Mouse (Mus musculus): ENCODE results near the gene Ppm1j. TPM values are rescaled to one million over a fixed set of nuclear protein-coding genes. Genes with fewer than 3 reads are reported as not detected.
A peak's percentile ranks its signal among the peaks of the same experiment; 100 is the strongest.

Gene Ppm1j
- polyA plus RNA-seq, 1 experiment from 2014 or later: 4.6 TPM

DNA sequence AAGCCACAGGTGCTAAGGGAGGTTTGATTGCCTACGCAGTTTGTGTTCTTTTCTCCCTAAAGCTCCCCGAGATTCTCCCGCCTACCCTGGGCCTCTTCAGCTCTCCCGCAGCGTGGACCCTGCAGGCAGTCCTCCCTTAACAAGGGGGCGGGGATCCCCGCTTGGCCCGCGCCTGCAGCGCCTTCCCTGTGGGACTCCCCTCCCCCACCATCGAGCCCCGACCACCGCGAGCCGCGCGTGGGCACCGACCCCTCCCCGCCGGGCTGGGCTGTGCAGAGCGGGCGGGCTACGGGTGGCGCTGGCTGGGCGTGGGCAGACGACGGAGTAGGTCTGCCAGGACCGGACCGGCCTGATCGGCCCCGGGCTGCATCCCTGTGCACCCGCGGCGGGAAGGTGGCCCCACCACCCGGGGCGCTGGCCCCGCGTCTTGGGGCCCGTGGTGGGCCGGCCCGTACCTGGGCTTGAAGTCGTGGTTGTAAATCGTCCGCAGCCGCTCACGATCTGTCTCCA lies 36.7 kb downstream of the Ppm1j start:
- Histone ChIP-seq H3K9me3 (no peaks in the 10 kb centered on the region), H3K4me3 (peak overlapping the region; percentile 75), H3K4me1 (peaks cover 19% of the 10 kb centered on the region), H3K4me2 (peak overlapping the region; percentile 70), H3K27ac (peak overlapping the region; percentile 97), H3K36me3 (peaks cover 10% of the 10 kb centered on the region; the same call in 1 of the 2 replicates), H3K27me3 (no peaks in the 10 kb centered on the region), H3K9ac (peak overlapping the region; percentile 93)
- ATAC-seq (ENCODE audit: insufficient number of reproducible peaks, low FRiP score, low TSS enrichment, low read depth): peak; percentile 74
- WGBS: under 1% methylated on average over 46 of the region's 46 CpGs

DNA sequence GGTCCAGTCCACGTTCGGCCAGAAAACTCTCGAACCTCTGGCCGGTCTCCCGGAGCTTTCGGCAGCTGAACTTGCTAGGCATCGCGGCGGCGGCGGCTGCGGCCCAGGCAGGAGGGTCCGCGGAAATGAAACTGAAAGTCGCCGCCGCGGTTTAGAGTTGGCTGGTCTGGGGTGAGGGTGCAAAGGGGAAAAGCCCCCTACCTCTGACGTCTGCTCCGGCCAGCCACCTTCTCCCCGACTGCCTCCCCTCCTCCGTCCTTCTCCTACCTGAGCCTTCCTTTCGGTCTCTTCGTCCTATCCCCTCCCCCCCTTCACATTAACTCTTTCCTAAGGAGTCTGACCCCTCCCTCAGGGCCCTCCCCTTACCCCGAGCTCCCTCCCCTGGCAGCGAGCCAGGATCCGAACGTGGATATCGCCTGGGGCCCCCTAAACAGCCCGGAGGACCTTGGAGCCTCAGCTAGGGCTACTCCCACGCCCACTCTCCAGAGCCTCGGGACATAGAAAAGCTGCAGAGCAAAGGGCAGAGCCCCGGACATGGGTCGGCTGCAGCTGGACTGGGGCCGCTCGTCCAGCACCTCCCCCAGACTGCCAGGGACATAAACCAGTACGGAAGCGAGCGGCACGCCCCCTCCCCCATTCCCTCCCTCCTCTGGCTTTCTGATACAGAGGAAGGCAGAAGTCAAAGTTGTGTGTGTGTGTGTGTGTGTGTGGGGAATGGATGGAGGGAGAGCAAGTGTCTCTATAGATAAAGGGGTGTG lies 37.3 kb downstream of the Ppm1j start, which contains the start of gene Mov10:
Gene Mov10, minus strand, starts transcription at position 573 of the 758 bp plus-strand sequence.
- peaks cover 11% of the 10 kb centered on the region; the same call in 1 of the 2 replicates for H3K36me3 ChIP-seq
- peak; percentile 73 for ATAC-seq (ENCODE audit: insufficient number of reproducible peaks, low FRiP score, low TSS enrichment, low read depth)
- H3K9ac ChIP-seq: peak within 1 kb of the TSS; percentile 93
- under 1% methylated on average over 36 of the region's 40 CpGs for WGBS
- peaks cover 19% of the 10 kb centered on the region for H3K4me1 ChIP-seq
- peak within 1 kb of the TSS; percentile 97 for H3K27ac ChIP-seq
- peak within 1 kb of the TSS; percentile 75 for H3K4me3 ChIP-seq
- no peaks in the 10 kb centered on the region for H3K9me3 ChIP-seq
- H3K27me3 ChIP-seq: no peaks in the 10 kb centered on the region
- peak within 1 kb of the TSS; percentile 70 for H3K4me2 ChIP-seq

DNA sequence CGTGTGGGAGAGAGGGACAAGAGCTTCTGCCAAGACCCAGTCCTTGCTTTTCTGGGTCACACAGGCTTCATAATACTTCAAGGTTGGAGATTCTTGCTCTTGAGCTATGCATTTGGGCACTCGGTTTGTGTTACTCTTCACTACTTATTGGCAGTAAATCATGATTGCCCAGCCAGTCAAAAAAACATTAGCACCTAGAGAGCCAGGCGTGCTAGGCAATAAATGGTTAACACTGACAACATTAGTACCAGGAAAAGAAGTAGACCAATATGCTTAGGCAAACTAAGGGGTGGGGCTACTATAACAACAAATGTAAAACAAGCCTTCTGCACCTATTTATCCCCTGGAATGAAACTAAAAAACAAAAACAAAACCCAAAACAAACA lies 37.9 kb downstream of the Ppm1j start:
- 1% methylated on average over 3 of the region's 3 CpGs for WGBS
- Histone ChIP-seq H3K9ac (0 out of 2 replicates have a peak overlapping the region, but pooled peaks have one; percentile 93), H3K27ac (peak overlapping the region; percentile 97), H3K4me1 (peaks cover 19% of the 10 kb centered on the region), H3K27me3 (no peaks in the 10 kb centered on the region), H3K4me2 (peak overlapping the region; percentile 70), H3K4me3 (peak overlapping the region; percentile 75), H3K9me3 (no peaks in the 10 kb centered on the region), H3K36me3 (peaks cover 11% of the 10 kb centered on the region; the same call in 1 of the 2 replicates)
- ATAC-seq (ENCODE audit: insufficient number of reproducible peaks, low FRiP score, low TSS enrichment, low read depth): no peak

DNA sequence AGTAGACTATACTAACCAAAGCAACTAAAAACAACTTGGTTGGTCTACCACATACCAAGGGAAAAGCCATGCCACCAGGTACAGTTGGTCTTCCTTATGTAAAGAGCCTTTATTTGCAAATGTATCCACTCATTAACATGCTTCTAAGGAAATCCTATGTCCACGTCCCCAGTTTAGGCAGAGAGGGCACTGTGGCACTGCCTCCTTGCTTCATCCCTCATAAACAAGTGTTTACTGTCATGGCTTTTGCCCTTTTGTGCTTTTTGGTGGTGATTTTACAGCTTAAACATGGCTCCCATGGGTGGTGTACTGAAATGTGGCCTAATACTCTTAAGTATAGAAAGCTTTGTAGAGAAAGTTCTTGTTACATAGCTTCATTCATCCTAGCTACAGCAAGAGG lies 39.6 kb downstream of the Ppm1j start:
- WGBS: 47% methylated on average over 1 of the region's 1 CpGs
- Histone ChIP-seq H3K27me3 (no peaks in the 10 kb centered on the region), H3K4me1 (peaks cover 19% of the 10 kb centered on the region), H3K4me2 (no peak overlapping the region), H3K9me3 (no peaks in the 10 kb centered on the region), H3K36me3 (peaks cover 16% of the 10 kb centered on the region), H3K9ac (no peak overlapping the region), H3K4me3 (no peak overlapping the region), H3K27ac (no peak overlapping the region)
- no peak for ATAC-seq (ENCODE audit: insufficient number of reproducible peaks, low FRiP score, low TSS enrichment, low read depth)

DNA sequence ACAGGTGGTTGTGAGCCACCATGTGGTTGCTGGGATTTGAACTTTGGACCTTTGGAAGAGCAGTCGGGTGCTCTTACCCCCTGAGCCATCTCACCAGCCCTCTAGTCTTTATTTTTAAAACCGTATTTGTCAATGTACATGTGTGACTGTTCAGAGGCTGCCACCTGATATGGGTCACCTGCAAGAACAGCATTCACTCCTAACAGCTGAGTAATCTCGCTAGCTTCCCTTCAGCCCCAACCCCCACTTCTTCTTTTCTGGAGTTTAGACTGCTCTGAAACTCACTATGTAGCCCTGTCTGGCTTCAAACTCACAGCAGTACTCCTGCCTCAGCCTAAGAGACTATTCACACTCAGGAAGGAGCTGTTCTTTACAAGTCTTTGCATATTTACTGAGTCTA lies 41.6 kb downstream of the Ppm1j start:
- ATAC-seq (ENCODE audit: insufficient number of reproducible peaks, low FRiP score, low TSS enrichment, low read depth): no peak
- no peak overlapping the region for H3K4me3 ChIP-seq
- H3K27ac ChIP-seq: no peak overlapping the region
- H3K36me3 ChIP-seq: peaks cover 24% of the 10 kb centered on the region
- no peaks in the 10 kb centered on the region for H3K9me3 ChIP-seq
- H3K27me3 ChIP-seq: no peaks in the 10 kb centered on the region
- H3K4me1 ChIP-seq: peaks cover 6% of the 10 kb centered on the region
- no peak overlapping the region for H3K4me2 ChIP-seq
- H3K9ac ChIP-seq: no peak overlapping the region
- WGBS: 79% methylated on average over 3 of the region's 3 CpGs

Other genes with a start within 250 kb of the Ppm1j start
- gene Slc16a1, start 142.4 kb upstream of the Ppm1j start, polyA plus RNA-seq (2015; fragmentation: Nextera tagmentation; extraction: Ambion mirVana): 43.7 and 45.6 TPM in 2 replicates
- 0.15 and 0.20 TPM in 2 replicates for gene Fam19a3, start 784 bp downstream of the Ppm1j start, polyA plus RNA-seq (2015; fragmentation: Nextera tagmentation; extraction: Ambion mirVana)
- 193 and 202 TPM in 2 replicates for gene Rhoc, start 7.3 kb downstream of the Ppm1j start, polyA plus RNA-seq (2015; fragmentation: Nextera tagmentation; extraction: Ambion mirVana)
- gene Mov10, start 37.5 kb downstream of the Ppm1j start, polyA plus RNA-seq (2015; fragmentation: Nextera tagmentation; extraction: Ambion mirVana): 48.7 and 50.7 TPM in 2 replicates
- gene St7l, start 82.9 kb downstream of the Ppm1j start, polyA plus RNA-seq (2015; fragmentation: Nextera tagmentation; extraction: Ambion mirVana): 40.7 and 45.0 TPM in 2 replicates
- gene Capza1, start 83.4 kb downstream of the Ppm1j start, polyA plus RNA-seq (2015; fragmentation: Nextera tagmentation; extraction: Ambion mirVana): 194 and 201 TPM in 2 replicates
- 1.2 and 1.7 TPM in 2 replicates for gene Wnt2b, start 180.9 kb downstream of the Ppm1j start, polyA plus RNA-seq (2015; fragmentation: Nextera tagmentation; extraction: Ambion mirVana)

All from limb, embryonic 15.5 days (tissue).